Mouse (Mus musculus) lung, postnatal 0 days (tissue): ENCODE data around the gene Aff1.

Source experiments
- CTCF ChIP-seq: IDR thresholded peaks from 2 replicates; pipeline ENCODE4 v1.5.1; 2016; ENCODE audit warnings: antibody characterized with exemption, mild to moderate bottlenecking
- EP300 ChIP-seq: IDR thresholded peaks from 2 replicates; pipeline ENCODE4 v1.6.1; 2016; ENCODE audit warnings: antibody characterized with exemption, mild to moderate bottlenecking, control low read depth

- TF ChIP-seq CTCF = no peak
- peak; percentile 71 for TF ChIP-seq EP300
These were observed 86.3 kb downstream of the Aff1 start for GRCm38 (mm10) chr5:103778314-103779117.
